Mouse (Mus musculus): ENCODE data around the gene Sptbn1. TPM values are rescaled to one million over a fixed set of nuclear protein-coding genes. Genes with fewer than 3 reads are reported as not detected.

Sptbn1 gene
- total RNA-seq, 2 experiments from 2014 or later = 117 to 165 TPM

- no peak for ATAC-seq (replicated peaks; ENCODE audit: poor library complexity, severe bottlenecking)
Observed at GRCm38 (mm10) chr11:30147882-30148281, 120.1 kb downstream of the Sptbn1 start.

GRCm38 (mm10) chr11:30143090-30143489 is 124.9 kb downstream of the Sptbn1 start:
- ATAC-seq (replicated peaks; ENCODE audit: poor library complexity, severe bottlenecking) = no peak

GRCm38 (mm10) chr11:30139165-30139826 is 128.7 kb downstream of the Sptbn1 start:
- no peak for ATAC-seq (replicated peaks; ENCODE audit: poor library complexity, severe bottlenecking)

GRCm38 (mm10) chr11:30137081-30137480 is 130.9 kb downstream of the Sptbn1 start:
- ATAC-seq (replicated peaks; ENCODE audit: poor library complexity, severe bottlenecking) = no peak

GRCm38 (mm10) chr11:30134058-30134457 is 133.9 kb downstream of the Sptbn1 start:
- ATAC-seq (replicated peaks; ENCODE audit: poor library complexity, severe bottlenecking) = no peak

GRCm38 (mm10) chr11:30132581-30132980 is 135.4 kb downstream of the Sptbn1 start:
- ATAC-seq (replicated peaks; ENCODE audit: poor library complexity, severe bottlenecking) = no peak

- no peak for ATAC-seq (replicated peaks; ENCODE audit: poor library complexity, severe bottlenecking)
Observed at GRCm38 (mm10) chr11:30131640-30132039, 136.3 kb downstream of the Sptbn1 start.

GRCm38 (mm10) chr11:30129339-30129738 is 138.6 kb downstream of the Sptbn1 start:
- peak; percentile 62 for ATAC-seq (replicated peaks; ENCODE audit: poor library complexity, severe bottlenecking)

GRCm38 (mm10) chr11:30126840-30127239 is 141.1 kb downstream of the Sptbn1 start:
- ATAC-seq (replicated peaks; ENCODE audit: poor library complexity, severe bottlenecking) = no peak

- ATAC-seq (replicated peaks; ENCODE audit: poor library complexity, severe bottlenecking) = no peak
Observed at GRCm38 (mm10) chr11:30118038-30118437, 149.9 kb downstream of the Sptbn1 start.

GRCm38 (mm10) chr11:30113631-30114030 is 154.3 kb downstream of the Sptbn1 start:
- ATAC-seq (replicated peaks; ENCODE audit: poor library complexity, severe bottlenecking) = no peak

GRCm38 (mm10) chr11:30110634-30111033 is 157.3 kb downstream of the Sptbn1 start:
- no peak for ATAC-seq (replicated peaks; ENCODE audit: poor library complexity, severe bottlenecking)

- no peak for ATAC-seq (replicated peaks; ENCODE audit: poor library complexity, severe bottlenecking)
Observed at GRCm38 (mm10) chr11:30104177-30104576, 163.8 kb downstream of the Sptbn1 start.

GRCm38 (mm10) chr11:30102594-30102993 is 165.4 kb downstream of the Sptbn1 start:
- peak; percentile 52 for ATAC-seq (replicated peaks; ENCODE audit: poor library complexity, severe bottlenecking)

GRCm38 (mm10) chr11:30101796-30102195 is 166.2 kb downstream of the Sptbn1 start:
- no peak for ATAC-seq (replicated peaks; ENCODE audit: poor library complexity, severe bottlenecking)

GRCm38 (mm10) chr11:30101162-30101561 is 166.8 kb downstream of the Sptbn1 start:
- ATAC-seq (replicated peaks; ENCODE audit: poor library complexity, severe bottlenecking) = no peak

- ATAC-seq (replicated peaks; ENCODE audit: poor library complexity, severe bottlenecking) = peak; percentile 88
Observed at GRCm38 (mm10) chr11:30099916-30100315, 168.1 kb downstream of the Sptbn1 start.

GRCm38 (mm10) chr11:30095212-30095773 is 172.7 kb downstream of the Sptbn1 start:
- no peak for ATAC-seq (replicated peaks; ENCODE audit: poor library complexity, severe bottlenecking)

- peak; percentile 52 for ATAC-seq (replicated peaks; ENCODE audit: poor library complexity, severe bottlenecking)
Observed at GRCm38 (mm10) chr11:30091892-30092291, 176.1 kb downstream of the Sptbn1 start.

- no peak for ATAC-seq (replicated peaks; ENCODE audit: poor library complexity, severe bottlenecking)
Observed at GRCm38 (mm10) chr11:30085114-30085513, 182.9 kb downstream of the Sptbn1 start.

- ATAC-seq (replicated peaks; ENCODE audit: poor library complexity, severe bottlenecking) = peak; percentile 85
Observed at GRCm38 (mm10) chr11:30057299-30057698, 210.7 kb downstream of the Sptbn1 start.

Data from granulocyte monocyte progenitor cell, adult 5-6 weeks (primary cell).